Mouse (Mus musculus): ENCODE results near the gene Jakmip3.

Jakmip3 gene

DNA sequence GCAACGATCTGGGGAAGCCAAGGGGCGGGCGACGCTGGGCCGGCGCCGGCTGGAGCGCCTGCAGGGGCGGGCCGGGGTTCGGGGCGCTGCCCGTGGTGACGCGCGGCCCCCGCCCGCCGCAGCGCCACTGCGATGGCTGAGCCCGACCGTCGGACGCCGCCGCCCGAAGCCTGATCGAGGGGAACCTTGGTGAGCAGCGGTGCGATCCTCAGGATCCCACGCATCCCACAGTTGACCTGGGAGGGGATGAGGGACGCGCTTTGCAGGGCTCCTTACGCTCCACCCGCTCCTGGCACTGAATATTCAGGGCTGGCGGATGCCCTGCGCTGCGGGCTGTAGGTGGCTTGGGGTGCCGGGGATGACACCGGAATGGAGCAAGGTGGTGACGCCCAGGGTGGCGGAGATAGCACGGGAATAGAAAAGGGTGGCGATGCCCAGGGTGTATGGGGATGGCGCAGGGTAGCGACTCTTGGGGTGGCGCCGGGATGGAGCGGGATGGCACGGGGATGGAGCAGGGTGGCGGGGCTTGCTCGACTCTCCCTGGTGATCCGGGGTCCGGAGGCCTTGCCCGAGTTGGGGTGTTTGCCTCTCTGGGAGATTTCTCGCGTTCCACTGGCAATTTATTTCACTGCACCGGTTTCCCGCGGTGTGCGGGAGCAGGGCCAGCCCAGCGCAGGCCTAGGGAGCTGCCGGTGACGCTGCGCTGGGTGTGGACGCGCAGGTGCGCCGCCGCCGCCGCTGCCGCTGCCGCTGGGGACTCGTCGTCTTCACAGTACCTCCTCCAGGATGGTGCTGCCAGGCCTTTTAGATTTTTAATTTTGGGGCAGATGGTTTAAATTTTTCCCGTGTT lies at the start of gene Jakmip3:
Jakmip3 (plus strand) TSS at position 119 of the 850 bp plus-strand sequence.
- no peak for DNase-seq (ENCODE audit: low spot score in 2 of 2)

DNA sequence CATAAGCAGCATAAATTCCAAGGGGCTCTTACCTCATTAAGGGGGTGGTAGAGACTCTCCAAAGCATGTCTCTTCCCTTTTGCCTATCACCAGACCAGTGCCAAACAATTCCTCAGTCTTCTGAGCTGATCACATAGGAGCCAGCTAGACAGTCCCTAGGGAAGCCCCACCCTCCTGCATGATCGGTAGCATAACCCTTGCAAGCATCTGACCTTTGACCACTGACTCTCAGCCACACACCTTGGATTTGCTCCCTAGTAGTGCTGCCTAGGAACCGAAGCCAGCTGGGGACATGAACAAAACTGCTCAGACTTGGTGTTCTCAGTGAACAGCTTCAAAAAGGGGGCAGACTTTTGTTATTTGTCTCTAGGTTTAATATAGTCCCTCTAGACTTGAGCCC lies 42.4 kb upstream of the Jakmip3 start:
- no peak for DNase-seq (ENCODE audit: low spot score in 2 of 2)

DNA sequence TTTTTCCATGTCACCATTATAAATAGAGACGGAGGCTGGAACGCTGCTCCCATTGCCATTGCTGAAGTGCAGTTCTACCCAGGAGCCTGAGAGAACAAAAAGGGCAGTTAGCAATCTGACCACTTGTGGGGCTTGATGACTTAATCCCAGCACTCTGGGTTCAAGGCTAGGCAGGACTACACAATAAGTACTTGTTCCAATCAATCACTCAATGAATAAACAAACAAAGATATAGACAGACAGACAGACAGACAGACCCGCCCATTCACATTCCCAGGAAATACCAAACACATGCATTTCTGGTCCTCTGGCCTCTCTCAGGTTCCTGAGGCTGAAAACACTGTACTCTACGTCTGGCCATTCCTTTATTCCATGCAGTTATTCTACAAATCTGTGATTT lies 41.8 kb upstream of the Jakmip3 start:
- no peak for DNase-seq (ENCODE audit: low spot score in 2 of 2)

DNA sequence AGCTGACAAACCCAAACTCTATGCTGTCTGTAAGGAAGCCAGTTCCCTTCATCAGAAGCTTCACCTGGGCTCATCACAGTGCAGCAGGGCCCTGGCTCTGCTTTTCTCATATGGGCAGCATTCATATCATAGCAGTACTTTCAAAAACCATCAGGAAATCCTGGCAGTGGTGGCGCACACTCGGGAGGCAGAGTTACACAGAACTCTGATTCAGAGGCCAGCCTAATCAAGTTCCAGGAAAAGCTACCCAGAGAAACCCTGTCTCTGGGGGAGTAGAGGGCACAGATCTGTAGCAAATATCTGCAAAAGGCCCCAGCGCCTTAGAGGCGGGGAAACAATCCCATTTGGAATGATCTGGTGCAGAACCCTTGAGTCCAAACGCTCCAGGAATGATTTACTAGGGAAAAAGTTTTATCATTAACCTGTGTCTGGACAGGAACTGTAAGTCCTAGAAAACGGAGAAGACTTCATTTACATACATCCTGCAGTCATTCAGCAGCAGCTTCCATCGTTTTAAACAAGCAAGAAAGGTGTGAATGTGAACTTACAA lies 36.6 kb upstream of the Jakmip3 start:
- DNase-seq (ENCODE audit: low spot score in 2 of 2): no peak

DNA sequence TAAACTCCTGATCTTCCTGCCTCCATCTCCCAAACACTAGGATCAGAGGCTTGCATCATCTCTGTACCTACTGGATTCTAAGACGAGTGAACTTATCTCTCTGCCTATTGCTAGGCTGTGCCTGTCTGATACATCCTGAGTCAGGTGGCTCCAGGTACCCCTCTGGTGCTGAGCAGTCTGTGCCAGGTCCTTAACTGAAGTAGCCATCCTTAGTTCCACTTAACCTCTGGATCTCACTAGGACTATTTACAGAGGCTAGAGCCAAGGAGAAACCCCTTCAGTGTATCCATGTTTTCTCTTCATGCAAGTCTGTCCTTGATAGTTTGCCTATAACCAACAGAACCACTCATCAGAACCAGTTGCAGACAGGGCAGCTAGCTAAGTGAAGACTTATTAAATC lies 34.1 kb upstream of the Jakmip3 start:
- DNase-seq (ENCODE audit: low spot score in 2 of 2): no peak

DNA sequence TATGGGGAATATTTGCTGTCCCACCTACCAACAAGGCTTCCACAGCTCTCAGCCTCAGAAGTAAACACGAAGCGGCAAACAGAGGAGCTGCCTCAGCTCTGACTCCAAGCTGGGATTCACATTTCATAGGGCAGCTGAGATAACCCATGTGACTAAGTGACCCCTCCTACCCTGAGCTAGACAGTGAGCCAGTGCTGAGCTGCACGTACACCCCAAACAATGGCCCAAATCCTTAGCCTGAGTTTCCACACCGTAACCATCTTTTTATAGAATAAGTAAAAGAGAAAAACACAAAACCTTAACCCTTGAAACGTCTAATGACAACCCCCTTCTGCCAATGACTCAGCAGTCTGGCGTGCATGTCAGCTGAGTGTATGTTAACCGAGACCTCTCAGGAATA lies 33.5 kb upstream of the Jakmip3 start:
- no peak for DNase-seq (ENCODE audit: low spot score in 2 of 2)

DNA sequence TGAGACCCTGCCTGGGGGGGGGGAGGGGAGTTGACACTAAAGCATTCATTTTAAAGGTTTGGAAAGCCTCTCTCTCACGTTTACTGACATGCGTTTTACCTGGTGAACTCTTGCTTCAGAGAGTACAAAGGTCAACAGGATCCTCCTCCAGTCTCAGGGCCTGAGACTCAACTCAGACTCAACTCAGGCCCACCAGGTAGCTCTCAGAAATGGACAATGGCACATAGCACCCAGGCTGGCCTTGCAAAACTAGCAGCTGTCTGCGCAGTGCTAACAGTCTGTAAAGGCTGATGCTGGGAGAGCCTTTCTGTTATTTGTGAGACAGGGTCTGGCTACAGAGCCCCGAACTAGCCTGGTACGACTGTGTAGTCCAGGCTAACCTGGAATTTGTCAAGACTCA lies 32.6 kb upstream of the Jakmip3 start:
- DNase-seq (ENCODE audit: low spot score in 2 of 2): no peak

DNA sequence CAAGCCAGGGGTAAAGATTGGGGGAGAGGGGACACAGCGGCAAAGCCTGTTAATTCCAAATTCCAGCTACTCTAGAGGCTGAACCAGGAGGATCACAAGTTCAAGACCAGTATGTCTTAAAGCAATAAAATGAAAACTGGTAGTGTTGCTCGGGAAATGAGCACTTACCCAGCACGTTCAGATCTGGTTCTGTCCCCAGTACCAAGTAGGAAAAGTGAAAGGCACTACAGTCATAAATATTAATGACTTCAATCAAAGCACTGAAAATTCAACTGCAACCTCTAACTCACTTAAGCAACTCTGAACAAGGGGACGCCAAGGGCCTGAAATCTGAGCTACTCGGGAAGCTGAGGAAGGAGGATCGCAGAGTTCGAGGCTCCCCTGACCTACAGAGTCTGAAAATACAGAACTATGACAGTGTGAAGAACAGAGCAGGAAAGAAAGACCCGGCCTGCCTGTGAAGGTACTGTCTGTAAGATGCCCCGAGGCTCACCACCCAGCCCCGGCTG lies 31.7 kb upstream of the Jakmip3 start:
- DNase-seq (ENCODE audit: low spot score in 2 of 2): no peak

DNA sequence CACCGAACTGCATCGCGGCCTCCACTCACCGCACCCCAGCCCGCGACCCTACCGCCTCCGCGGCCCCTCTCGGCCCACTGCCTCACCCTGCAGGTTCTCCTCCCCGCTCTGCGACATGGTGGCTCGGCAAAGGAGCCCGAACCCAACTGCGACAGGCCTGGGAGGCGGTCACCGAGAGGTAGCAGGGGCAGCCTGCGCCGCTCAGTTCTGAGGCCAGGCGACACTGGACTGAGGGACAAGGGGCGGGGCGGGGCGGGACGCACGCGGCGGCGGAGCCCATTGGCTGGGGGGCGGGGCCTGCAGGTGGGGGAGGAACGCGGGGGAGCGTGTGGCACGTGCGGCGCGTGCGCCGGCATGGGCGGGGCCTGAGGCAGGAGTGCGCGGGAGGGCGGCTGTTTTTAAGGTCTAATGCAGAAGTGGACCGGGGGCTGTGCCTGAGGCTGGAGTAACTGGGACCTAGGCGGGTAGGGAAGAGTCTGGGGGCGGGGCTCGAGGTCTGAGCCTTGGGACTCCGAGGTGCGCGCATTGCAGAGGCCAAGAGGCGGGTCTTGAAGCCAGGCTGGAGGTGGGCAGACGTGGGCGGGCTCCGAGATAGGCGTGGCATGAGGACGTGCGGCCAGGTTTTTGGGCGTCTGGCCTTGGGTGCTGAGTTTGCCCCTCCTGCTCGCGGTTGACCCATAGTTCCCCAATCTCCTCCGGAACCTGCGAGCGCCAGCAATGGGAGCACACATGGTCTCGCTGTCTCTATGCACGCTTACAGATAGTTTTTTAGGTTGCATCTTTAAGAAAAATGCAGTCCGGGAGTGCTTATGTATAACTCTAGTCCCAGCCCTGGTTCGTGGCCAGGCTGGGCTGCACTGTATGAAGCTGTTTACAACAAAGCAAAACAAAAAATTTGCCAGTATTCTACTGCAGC lies 31.0 kb upstream of the Jakmip3 start, which contains the start of gene Bnip3:
Bnip3 (minus strand) TSS at position 243 of the 916 bp plus-strand sequence.
- DNase-seq (ENCODE audit: low spot score in 2 of 2): peak; percentile 77 to 86

DNA sequence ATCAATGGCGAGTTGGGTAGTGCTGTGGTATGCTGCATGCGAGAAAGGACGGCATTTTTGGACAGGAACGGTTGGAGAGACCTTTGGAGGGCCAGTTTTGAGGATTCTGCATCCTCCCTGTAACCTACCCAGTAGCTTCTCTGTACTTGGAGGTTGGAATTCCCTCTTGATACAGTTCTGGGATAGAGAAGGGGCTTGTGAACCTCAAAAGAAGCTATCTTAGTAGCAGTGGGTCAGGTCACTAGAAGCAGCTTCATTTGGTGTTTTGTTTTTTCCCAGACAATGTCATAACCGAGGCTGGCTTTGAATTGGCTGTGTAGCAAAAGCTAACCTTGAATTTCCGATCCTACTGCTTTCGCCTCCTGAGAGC lies 30.4 kb upstream of the Jakmip3 start:
- DNase-seq (ENCODE audit: low spot score in 2 of 2): no peak

DNA sequence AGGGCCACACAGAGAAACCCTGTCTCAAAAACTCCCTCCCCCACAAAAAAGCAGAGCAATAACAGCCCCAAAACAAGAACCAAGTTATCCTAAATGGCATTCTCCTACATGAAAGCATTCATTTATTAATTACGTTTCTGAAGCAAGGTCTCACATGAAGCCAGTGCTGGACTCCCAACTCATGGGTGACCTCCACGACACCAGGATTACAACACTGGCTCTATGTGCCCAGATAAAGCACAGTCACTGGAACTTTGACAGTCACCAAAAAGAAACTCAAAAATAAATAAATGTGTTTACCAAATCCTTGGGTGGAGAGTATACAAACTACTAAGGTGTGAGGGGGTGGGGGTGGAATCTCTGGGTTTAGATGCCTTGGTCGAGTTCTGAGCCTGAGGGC lies 26.9 kb upstream of the Jakmip3 start:
- no peak for DNase-seq (ENCODE audit: low spot score in 2 of 2)

DNA sequence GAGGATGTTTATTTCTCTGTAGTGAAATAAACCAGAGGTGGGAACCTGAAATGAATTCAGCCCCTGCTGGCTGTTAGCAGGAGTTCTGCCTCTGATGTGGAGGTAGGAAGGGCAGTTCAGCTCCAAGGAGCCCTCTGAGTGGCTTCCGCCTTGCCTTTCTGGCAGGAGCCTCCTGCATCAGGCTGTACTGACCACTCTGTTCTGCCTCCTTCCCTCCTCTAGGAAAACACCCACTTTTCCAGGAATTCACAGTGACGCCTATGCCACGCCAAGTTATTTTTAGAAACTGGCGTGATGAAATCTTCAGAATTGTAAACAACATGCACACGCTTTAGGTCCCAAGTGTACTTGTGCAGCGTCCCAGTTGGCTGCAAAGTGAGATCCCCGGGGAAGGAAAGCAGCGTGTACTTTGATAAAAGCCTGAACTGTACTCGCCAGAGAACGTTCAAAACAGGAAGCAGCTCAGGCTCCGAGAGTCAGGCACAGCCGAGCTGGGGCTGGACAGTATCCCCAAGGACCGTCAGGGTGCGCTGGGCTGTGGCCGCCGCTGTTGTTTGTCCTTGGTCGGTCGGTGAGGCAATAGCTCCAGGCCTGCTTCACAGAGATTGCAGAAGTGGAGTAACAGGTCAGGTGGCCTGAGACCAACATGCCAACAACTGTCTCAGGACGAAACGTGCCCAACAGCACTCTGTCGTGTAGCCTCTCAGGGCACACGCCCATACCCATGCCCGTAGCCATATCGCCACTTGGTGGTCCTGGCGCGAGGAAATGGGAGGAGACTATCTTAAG lies 21.2 kb upstream of the Jakmip3 start:
- DNase-seq (ENCODE audit: low spot score in 2 of 2): peak; percentile 17 to 52

DNA sequence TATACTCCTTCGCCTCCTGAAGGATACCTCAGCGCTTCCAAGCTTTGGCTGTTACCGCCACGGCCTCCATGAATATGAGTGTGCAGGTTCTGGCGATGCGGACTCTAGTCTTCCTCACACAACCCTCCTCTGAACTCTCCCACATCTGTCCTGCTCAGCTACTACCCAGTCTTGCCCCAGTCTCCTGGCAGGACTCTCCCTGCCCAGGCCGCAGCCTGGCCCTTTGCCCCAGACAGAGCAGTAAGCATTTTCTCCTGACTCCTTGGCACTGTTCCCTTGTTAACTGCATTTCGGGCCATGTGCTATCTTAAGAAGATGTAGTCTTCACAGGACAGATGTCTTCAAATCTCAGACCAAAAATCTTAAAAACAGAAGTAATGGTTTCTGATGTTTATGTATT lies 18.9 kb upstream of the Jakmip3 start:
- DNase-seq (ENCODE audit: low spot score in 2 of 2): no peak

DNA sequence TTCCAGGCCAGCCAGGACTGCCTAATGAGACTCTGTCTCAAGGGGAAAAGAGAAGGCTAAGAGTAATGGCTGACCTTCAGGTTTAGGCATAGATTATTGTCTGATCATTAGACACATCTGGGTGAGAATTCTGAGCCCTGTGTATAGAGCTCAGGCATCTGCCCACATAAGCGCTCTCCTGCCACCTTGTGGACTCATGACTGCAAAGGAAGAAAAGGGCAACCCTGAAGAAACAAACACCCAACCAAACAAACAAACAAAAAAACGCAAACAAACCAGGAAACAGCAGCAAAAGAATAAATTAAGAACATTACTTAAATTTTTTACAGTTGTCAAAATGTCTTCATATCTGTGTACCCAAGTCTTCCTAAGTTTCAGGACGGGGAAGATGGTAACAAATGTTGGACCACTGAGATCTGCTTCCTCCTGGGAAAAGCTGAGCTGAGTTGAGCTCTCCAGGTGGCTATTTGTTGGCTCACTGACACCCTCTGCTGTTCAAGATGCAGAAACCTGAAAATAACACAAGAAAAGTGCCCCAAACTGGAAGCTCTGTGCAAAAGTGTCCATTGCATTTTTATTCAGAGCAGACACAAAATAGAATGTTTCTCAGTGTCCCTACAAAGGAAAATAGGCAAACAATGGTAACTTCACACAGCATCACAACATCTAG lies 16.6 kb upstream of the Jakmip3 start:
- no peak for DNase-seq (ENCODE audit: low spot score in 2 of 2)

DNA sequence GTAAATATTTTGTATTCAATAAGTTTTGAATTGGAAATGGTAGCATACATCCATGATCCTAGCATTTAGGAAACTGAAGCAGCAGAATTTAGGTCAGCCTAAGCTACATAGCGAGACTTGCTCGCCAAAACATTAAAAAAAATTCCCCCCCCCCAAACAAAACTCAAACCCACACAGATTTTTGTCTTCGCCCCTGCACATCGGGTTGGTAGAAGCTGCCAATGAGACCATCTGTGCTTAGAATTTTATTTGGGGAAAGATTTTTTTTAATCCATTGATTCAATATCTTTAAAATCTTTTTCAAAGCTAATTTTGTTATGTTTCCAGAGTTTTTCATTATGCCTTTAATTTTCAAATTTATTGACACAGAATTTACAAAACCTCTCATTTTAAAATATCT lies 12.1 kb upstream of the Jakmip3 start:
- DNase-seq (ENCODE audit: low spot score in 2 of 2): no peak

DNA sequence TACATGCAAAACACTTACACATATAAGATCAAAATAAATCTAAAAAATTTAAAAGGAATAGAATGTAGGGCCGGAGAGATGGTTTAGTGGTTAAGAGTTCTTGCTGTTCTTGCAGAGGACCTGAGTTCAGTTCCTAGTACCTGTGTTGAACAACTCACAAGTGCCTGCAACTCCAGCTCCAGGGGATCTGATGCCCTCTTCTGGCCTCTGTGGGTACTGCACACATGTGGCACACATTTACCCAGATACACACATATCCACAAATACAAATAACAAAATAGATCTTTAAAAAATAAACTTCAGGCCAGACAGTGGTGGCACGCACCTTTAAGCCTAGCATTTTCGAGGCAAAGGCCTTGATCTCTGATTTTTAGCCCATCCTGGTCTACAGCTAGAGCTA lies 6.0 kb upstream of the Jakmip3 start:
- no peak for DNase-seq (ENCODE audit: low spot score in 2 of 2)

DNA sequence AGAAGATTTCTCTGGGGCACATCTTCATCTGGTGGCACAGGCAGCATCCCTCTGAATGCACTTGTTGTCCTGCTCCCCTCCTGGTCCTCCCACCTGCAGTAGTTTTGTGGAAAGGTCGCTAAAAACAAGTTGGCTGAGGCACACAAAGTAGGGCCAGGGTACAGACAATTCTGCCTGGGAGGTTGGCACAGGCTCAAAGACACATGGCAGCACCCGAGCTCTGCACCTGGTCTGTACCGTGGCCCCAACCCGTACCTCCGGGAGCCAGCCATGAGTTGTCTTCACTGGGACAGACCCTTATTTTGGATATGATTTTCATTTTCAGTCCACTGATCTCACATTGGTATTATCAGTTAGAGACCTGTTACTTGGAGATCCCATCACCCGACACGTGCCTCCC lies 1.5 kb upstream of the Jakmip3 start:
- DNase-seq (ENCODE audit: low spot score in 2 of 2): no peak

DNA sequence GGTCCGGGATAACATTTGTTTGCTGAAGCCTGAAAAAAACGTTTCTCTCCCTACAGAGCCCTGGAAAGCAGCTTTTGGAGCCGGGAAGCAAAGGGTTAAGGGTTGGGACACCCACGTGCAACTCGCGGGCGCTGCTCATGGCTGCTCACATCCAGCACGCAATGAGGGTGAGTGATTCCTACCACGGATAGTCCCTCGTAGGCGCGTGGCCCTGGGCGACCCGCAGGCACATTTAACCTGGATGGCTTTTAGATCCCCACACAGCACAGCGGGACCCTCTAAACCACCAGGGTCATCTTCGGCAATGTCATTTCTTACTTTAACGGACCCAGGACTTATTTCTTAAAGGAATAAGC lies 296 bp upstream of the Jakmip3 start:
- DNase-seq (ENCODE audit: low spot score in 2 of 2): no peak

DNA sequence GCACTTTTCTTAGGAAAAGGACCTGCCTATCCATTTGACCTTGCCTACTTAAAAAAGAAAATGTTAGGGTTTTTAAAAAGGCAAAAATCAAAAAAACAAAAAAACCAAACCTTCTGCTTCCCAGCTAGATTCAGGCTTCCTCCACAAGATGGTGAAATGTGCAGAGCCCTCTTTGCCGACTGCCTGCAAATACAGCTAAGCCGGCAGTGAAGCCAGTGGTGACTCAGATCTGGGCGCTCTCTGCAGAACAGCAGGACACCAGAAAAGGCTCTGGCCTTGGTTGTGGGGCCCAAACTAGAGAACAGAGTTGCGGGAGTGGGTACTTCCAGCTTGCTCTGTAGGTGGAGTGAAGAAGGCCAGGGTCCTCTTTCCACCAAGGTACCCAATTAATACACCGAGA lies 1.0 kb downstream of the Jakmip3 start:
- DNase-seq (ENCODE audit: low spot score in 2 of 2): no peak

DNA sequence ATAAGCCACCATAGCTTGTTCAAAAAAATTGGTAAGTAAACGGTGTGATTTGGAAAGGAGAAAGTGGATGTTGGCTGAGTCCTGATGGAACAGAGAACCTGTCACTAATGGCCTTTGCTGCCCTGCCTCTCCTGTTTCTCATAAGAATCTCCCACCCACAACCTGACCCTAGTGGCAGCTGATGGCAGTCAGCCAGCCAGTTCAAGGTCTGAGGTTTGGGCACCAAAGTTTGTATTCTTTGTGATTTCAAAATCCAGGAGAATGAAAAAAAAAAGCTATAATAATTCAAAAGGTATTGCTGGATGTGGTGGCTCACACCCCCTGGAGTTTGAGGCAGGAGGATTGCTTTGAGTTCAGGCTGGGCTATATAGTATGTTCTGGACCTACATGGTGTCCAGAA lies 1.8 kb downstream of the Jakmip3 start:
- DNase-seq (ENCODE audit: low spot score in 2 of 2): no peak

DNA sequence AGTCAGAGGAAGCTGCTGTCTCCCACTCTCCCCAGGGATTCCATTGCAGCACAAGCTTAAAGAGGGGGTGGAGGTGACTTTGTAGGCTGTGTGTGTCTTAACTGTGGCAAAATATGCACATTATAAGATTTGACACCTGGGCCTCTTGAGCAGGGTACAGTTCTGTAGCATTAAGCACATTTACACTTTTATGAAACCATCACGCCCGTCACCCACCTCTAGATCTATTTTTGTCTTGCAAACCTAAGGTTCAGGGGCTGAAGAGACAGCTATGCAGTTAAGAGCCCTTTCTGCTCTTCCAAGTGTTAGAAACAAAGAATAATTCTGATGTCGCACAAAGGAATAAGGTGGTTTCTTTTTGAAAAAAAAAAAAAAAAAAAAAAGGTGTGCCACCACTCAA lies 5.1 kb downstream of the Jakmip3 start:
- no peak for DNase-seq (ENCODE audit: low spot score in 2 of 2)

Data from natural killer cell, adult 2 months (primary cell).